Mouse (Mus musculus): Measurements from ENCODE around the gene Gm11487. TPM values are rescaled to one million over a fixed set of nuclear protein-coding genes. Genes with fewer than 3 reads are reported as not detected.
"Not testable (repeated sequence)": the region's sequence is repeated elsewhere in the genome, so short reads cannot be mapped to it uniquely, and the experiment has no call there.

Gene Gm11487
- not detected in 2 replicates for polyA plus RNA-seq (2015; fragmentation: Nextera tagmentation; extraction: Ambion mirVana)

GRCm38 (mm10) chr4:73404972-73405371, at the start of gene Gm11487:
TSS of gene Gm11487 (minus strand) at chr4:73405072.
- not testable (repeated sequence) for ATAC-seq (ENCODE audit: low FRiP score, low TSS enrichment); H3K4me3 ChIP-seq (ENCODE audit: low read depth, low read length)
- 75% methylated on average over 3 of the region's 4 CpGs for WGBS

GRCm38 (mm10) chr4:73444715-73445114, 39.8 kb upstream of the Gm11487 start:
- DNase-seq (ENCODE audit: low spot score), result peak; percentile 29
- no peak for ATAC-seq (ENCODE audit: low FRiP score, low TSS enrichment)
- H3K9me3 ChIP-seq (ENCODE audit: control insufficient read depth, low read length), result no peaks in the 10 kb centered on the region
- H3K27me3 ChIP-seq (ENCODE audit: control insufficient read depth, insufficient read depth, low read length), result no peaks in the 10 kb centered on the region
- H3K4me3 ChIP-seq (ENCODE audit: low read depth, low read length), result no peak overlapping the region
- H3K36me3 ChIP-seq (ENCODE audit: control insufficient read depth, insufficient read depth, low read length), result no peaks in the 10 kb centered on the region
- 58% methylated on average over 7 of the region's 7 CpGs for WGBS
- no peaks in the 10 kb centered on the region for H3K4me1 ChIP-seq (replicated peaks; ENCODE audit: control insufficient read depth, insufficient read depth)
- H3K9ac ChIP-seq (ENCODE audit: low read length), result no peak overlapping the region
- no peak overlapping the region for H3K4me2 ChIP-seq (replicated peaks; ENCODE audit: low read depth)
- TF ChIP-seq CTCF (IDR thresholded peaks at IDR 0.05; ENCODE audit: low read depth) (peak; percentile 61), EP300 (optimal IDR thresholded peaks at IDR 0.05) (no peak)
- no peak overlapping the region for H3K27ac ChIP-seq (replicated peaks)

More at GRCm38 (mm10) chr4:73404972-73405371, at the start of gene Gm11487:
- H3K9me3 ChIP-seq (ENCODE audit: control insufficient read depth, low read length); H3K9ac ChIP-seq (ENCODE audit: low read length); H3K4me2 ChIP-seq (replicated peaks; ENCODE audit: low read depth); H3K36me3 ChIP-seq (ENCODE audit: control insufficient read depth, insufficient read depth, low read length); DNase-seq (ENCODE audit: low spot score); H3K27me3 ChIP-seq (ENCODE audit: control insufficient read depth, insufficient read depth, low read length); H3K4me1 ChIP-seq (replicated peaks; ENCODE audit: control insufficient read depth, insufficient read depth); H3K27ac ChIP-seq (replicated peaks): not testable (repeated sequence)

DNA sequence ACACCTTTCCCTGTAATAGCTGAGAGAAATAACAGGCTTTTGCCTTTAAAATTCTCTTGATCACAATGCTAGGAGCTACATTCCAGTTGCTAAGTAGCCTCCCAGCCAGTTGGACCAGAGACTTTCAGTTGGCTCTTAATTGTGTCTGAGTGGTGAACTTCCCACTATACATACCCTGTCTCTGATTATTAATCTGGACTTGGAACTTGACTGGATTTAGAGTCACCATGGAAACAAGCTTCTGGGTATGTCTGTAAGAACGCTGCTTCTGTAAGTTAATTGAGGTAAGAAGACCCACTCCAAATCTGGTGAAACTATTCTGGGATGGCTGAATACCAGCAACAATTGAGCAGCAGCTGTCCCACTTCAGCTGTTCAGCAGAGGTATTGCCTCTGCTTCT, 37.7 kb upstream of the Gm11487 start:
- H3K27me3 ChIP-seq (ENCODE audit: control insufficient read depth, insufficient read depth, low read length), result no peaks in the 10 kb centered on the region
- no peaks in the 10 kb centered on the region for H3K36me3 ChIP-seq (ENCODE audit: control insufficient read depth, insufficient read depth, low read length)
- no peak for TF ChIP-seq CTCF (IDR thresholded peaks at IDR 0.05; ENCODE audit: low read depth)
- no peak for TF ChIP-seq EP300 (optimal IDR thresholded peaks at IDR 0.05)
- 60% methylated on average over 1 of the region's 1 CpGs for WGBS
- H3K9ac ChIP-seq (ENCODE audit: low read length), result no peak overlapping the region
- no peak for ATAC-seq (ENCODE audit: low FRiP score, low TSS enrichment)
- H3K4me3 ChIP-seq (ENCODE audit: low read depth, low read length), result no peak overlapping the region
- H3K4me2 ChIP-seq (replicated peaks; ENCODE audit: low read depth), result no peak overlapping the region
- DNase-seq (ENCODE audit: low spot score), result no peak
- H3K27ac ChIP-seq (replicated peaks), result no peak overlapping the region
- no peaks in the 10 kb centered on the region for H3K4me1 ChIP-seq (replicated peaks; ENCODE audit: control insufficient read depth, insufficient read depth)
- H3K9me3 ChIP-seq (ENCODE audit: control insufficient read depth, low read length), result no peaks in the 10 kb centered on the region

GRCm38 (mm10) chr4:73425903-73426302, 21.0 kb upstream of the Gm11487 start:
- H3K9ac ChIP-seq (ENCODE audit: low read length), result no peak overlapping the region
- ATAC-seq (ENCODE audit: low FRiP score, low TSS enrichment) (no peak), DNase-seq (ENCODE audit: low spot score) (no peak)
- WGBS, result 76% methylated on average over 3 of the region's 3 CpGs
- H3K27ac ChIP-seq (replicated peaks), result no peak overlapping the region
- TF ChIP-seq CTCF (IDR thresholded peaks at IDR 0.05; ENCODE audit: low read depth), result no peak
- TF ChIP-seq EP300 (optimal IDR thresholded peaks at IDR 0.05), result no peak
- no peaks in the 10 kb centered on the region for H3K27me3 ChIP-seq (ENCODE audit: control insufficient read depth, insufficient read depth, low read length)
- no peaks in the 10 kb centered on the region for H3K4me1 ChIP-seq (replicated peaks; ENCODE audit: control insufficient read depth, insufficient read depth)
- H3K36me3 ChIP-seq (ENCODE audit: control insufficient read depth, insufficient read depth, low read length), result no peaks in the 10 kb centered on the region
- no peaks in the 10 kb centered on the region for H3K9me3 ChIP-seq (ENCODE audit: control insufficient read depth, low read length)
- H3K4me2 ChIP-seq (replicated peaks; ENCODE audit: low read depth), result no peak overlapping the region
- no peak overlapping the region for H3K4me3 ChIP-seq (ENCODE audit: low read depth, low read length)

DNA sequence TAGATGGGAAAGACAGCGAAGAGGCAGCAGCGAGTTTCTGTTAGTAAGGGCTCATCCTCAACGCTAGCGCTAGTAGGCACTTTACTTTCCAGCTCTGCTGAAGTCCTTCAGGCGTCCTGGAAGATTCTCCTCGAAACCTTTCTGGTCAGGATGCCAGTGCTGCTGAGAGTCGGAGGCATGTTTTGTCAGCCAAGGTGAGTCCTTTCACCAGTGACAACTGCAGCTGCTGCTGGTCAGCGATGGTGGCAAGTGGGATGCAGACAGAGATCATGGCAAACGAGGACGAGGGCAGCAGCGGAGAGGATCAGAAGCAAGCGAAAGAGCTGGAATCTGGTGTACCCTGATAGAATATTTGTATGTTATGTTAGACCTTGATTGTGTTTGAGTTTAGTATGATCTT, 18.2 kb upstream of the Gm11487 start:
- no peak overlapping the region for H3K9ac ChIP-seq (ENCODE audit: low read length)
- H3K9me3 ChIP-seq (ENCODE audit: control insufficient read depth, low read length), result no peaks in the 10 kb centered on the region
- H3K27me3 ChIP-seq (ENCODE audit: control insufficient read depth, insufficient read depth, low read length), result no peaks in the 10 kb centered on the region
- TF ChIP-seq EP300 (optimal IDR thresholded peaks at IDR 0.05), result no peak
- no peak for TF ChIP-seq CTCF (IDR thresholded peaks at IDR 0.05; ENCODE audit: low read depth)
- no peak overlapping the region for H3K4me2 ChIP-seq (replicated peaks; ENCODE audit: low read depth)
- ATAC-seq (ENCODE audit: low FRiP score, low TSS enrichment) (no peak), DNase-seq (ENCODE audit: low spot score) (no peak)
- no peaks in the 10 kb centered on the region for H3K36me3 ChIP-seq (ENCODE audit: control insufficient read depth, insufficient read depth, low read length)
- H3K4me1 ChIP-seq (replicated peaks; ENCODE audit: control insufficient read depth, insufficient read depth), result no peaks in the 10 kb centered on the region
- no peak overlapping the region for H3K4me3 ChIP-seq (ENCODE audit: low read depth, low read length)
- WGBS, result 91% methylated on average over 12 of the region's 12 CpGs
- no peak overlapping the region for H3K27ac ChIP-seq (replicated peaks)

DNA sequence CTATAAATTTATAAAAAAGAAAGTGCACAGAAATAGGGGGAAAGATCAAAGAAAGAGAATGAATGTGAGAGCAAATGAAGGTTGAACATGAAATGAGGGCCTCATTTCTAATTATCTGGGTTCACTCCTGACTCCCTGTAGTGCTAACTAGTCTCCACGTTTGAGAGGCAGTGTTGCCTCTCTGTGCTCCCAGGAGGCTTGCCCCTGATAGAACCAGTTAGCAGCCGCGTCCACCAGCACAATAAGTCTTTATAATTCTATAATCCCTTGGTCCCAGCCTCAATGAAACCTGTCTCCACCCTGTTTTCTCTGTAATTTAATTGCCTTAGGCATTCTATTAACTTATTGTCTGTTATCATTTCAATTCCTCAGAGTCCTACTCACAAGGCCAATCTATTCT, 38.3 kb downstream of the Gm11487 start:
- Histone ChIP-seq H3K9me3 (ENCODE audit: control insufficient read depth, low read length) (no peaks in the 10 kb centered on the region), H3K27me3 (ENCODE audit: control insufficient read depth, insufficient read depth, low read length) (no peaks in the 10 kb centered on the region), H3K4me2 (replicated peaks; ENCODE audit: low read depth) (no peak overlapping the region), H3K4me3 (ENCODE audit: low read depth, low read length) (no peak overlapping the region), H3K4me1 (replicated peaks; ENCODE audit: control insufficient read depth, insufficient read depth) (no peaks in the 10 kb centered on the region), H3K27ac (replicated peaks) (no peak overlapping the region), H3K36me3 (ENCODE audit: control insufficient read depth, insufficient read depth, low read length) (no peaks in the 10 kb centered on the region), H3K9ac (ENCODE audit: low read length) (no peak overlapping the region)
- ATAC-seq (ENCODE audit: low FRiP score, low TSS enrichment) (no peak), DNase-seq (ENCODE audit: low spot score) (no peak)
- WGBS, result 58% methylated on average over 3 of the region's 3 CpGs
- TF ChIP-seq CTCF (IDR thresholded peaks at IDR 0.05; ENCODE audit: low read depth), result no peak
- TF ChIP-seq EP300 (optimal IDR thresholded peaks at IDR 0.05), result no peak

Other genes starting within 250 kb of the Gm11487 start
- gene Gm11238, start 202.8 kb upstream of the Gm11487 start, polyA plus RNA-seq (2015; fragmentation: Nextera tagmentation; extraction: Ambion mirVana), result not detected in 2 replicates
- not detected in 2 replicates for gene Gm11237, start 217.9 kb upstream of the Gm11487 start, polyA plus RNA-seq (2015; fragmentation: Nextera tagmentation; extraction: Ambion mirVana)
- gene Gm11236, start 233.0 kb upstream of the Gm11487 start, polyA plus RNA-seq (2015; fragmentation: Nextera tagmentation; extraction: Ambion mirVana), result not detected in 2 replicates

Measured in stomach, postnatal 0 days (tissue).